Mouse (Mus musculus): ENCODE data around the gene Cubn.

Gene Cubn

DNA sequence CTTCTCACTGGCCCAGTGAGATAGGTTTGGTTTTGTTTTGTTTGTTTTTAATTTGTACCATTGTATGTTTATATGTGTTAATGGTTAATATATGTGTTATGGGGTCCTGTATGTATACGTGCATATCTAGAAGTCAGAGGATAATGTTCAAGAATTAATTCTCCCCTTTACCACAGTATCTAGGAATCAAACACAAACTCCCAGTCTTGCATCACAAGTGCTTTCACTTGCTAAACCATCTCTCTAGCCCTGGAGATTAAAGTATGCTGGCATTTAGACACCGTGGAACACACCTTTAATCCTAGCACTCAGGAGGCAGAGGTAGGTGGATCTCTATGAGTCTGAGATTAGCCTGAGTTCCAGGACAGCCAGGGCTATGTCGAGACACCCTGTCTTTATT, 83.3 kb downstream of the Cubn start:
- no peak for DNase-seq (ENCODE audit: low read depth, low spot score)

DNA sequence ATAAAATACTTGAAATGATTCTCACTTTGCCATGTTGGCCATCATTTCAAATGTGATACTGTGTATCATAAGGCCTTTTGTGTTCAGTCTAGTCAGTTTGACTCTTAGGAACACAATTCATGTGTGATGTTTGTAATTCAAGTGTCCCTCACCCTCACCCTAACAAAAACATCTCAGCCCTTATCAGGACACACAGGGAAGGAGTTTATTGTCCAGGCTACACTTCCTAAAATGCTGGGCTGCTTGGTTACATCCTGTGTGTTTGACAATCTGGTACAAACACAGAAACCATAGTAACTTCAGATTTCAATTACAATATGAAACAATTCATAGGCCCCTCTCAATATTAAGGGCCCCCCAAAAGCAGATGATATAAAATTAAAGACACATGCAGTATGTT, 83.9 kb downstream of the Cubn start:
- DNase-seq (ENCODE audit: low read depth, low spot score): no peak

GRCm38 (mm10) chr2:13407272-13407671, 84.3 kb downstream of the Cubn start:
- DNase-seq (ENCODE audit: low read depth, low spot score): peak; percentile 75

GRCm38 (mm10) chr2:13404986-13405678, 86.5 kb downstream of the Cubn start:
- no peak for DNase-seq (ENCODE audit: low read depth, low spot score)

- no peak for DNase-seq (ENCODE audit: low read depth, low spot score)
Measured at GRCm38 (mm10) chr2:13400831-13401230, 90.8 kb downstream of the Cubn start.

DNA sequence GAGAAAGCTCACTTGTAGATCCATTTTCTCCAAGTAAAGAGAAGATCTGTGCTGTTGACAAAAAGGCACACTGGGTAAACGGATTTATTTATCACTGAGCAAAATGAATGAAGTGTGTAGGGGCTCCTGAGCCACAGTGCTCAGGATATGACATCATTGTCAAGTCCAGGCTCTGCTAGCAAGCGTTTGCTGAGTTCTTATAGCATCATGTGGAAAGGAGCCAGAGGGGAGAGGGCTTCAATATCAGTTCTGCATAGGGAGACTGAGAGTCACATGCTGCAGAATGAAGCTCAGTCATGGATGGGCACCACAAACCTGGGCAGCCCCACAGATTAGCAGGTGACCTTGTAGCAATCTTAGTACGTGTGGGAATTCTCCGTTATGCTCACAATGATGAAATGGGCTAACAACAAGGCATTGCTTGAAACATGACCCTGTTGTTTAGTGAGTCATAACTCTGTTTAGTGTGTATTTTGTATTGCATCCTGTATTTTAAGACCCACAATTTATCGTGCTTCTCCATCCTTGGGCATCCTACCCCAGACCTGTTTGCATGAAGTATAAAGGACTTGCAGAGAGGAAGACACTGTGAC, 92.0 kb downstream of the Cubn start:
- no peak for DNase-seq (ENCODE audit: low read depth, low spot score)

DNA sequence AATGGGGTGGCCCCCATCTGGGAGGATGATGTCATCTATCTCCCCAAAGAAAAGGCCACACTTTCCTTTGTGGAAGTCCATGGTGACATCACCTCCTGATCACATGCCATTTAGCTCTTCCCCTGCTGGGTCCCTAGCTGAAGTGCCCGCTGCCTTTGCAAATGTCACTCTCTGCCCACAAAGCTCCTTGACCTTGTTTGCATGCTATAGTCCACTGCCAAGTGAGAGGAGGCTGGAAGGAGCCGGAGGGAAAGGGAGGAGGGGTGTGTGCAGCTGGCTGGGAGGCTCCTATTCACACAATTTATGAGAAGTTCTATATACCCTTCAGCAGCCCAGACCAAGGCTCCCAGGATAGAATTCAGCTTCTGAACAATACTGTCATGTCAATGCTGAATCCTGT, 92.7 kb downstream of the Cubn start:
- DNase-seq (ENCODE audit: low read depth, low spot score): peak; percentile 60

DNA sequence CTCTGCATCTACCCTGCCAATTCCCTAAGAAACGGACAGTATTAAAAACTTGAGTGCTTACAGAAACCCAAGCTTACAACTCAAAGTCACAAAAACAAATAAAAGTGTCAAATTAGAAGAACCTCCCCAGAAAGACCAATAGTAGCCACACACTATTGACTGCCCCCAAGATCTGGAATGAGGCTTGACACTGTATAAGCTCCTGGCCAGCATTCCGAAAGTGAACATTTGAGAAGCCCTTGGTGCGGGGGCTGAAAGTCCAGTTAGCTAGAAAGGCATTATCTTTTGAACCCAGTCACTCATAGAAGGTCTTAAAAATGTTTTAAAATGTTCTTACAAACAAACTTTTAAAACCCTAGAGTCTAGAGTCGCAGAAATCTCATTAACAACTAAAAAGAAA, 93.1 kb downstream of the Cubn start:
- DNase-seq (ENCODE audit: low read depth, low spot score): no peak

GRCm38 (mm10) chr2:13396124-13396540, 95.5 kb downstream of the Cubn start:
- DNase-seq (ENCODE audit: low read depth, low spot score): peak; percentile 24

DNA sequence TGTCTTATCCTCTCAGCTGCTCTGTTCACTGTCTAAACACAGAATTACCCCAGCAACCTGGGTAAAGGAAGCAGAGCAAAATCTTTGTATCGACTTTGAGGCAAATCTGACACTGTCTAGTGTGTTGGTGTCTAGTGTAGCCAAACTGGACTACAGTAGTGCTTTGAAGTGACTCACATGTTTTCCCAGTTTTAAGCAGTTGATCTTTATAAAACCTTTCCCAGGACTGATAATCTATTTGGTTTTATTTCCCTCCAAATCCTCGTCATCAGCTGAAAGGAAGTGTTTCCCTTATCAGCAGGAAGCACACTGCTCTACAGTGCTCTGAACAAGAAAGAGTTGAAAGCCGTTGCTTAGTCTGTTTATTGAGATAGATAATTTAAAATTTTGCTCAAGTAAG, 100.6 kb downstream of the Cubn start:
- no peak for DNase-seq (ENCODE audit: low read depth, low spot score)

- DNase-seq (ENCODE audit: low read depth, low spot score): no peak
Measured at GRCm38 (mm10) chr2:13386631-13387030, 105.0 kb downstream of the Cubn start.

DNA sequence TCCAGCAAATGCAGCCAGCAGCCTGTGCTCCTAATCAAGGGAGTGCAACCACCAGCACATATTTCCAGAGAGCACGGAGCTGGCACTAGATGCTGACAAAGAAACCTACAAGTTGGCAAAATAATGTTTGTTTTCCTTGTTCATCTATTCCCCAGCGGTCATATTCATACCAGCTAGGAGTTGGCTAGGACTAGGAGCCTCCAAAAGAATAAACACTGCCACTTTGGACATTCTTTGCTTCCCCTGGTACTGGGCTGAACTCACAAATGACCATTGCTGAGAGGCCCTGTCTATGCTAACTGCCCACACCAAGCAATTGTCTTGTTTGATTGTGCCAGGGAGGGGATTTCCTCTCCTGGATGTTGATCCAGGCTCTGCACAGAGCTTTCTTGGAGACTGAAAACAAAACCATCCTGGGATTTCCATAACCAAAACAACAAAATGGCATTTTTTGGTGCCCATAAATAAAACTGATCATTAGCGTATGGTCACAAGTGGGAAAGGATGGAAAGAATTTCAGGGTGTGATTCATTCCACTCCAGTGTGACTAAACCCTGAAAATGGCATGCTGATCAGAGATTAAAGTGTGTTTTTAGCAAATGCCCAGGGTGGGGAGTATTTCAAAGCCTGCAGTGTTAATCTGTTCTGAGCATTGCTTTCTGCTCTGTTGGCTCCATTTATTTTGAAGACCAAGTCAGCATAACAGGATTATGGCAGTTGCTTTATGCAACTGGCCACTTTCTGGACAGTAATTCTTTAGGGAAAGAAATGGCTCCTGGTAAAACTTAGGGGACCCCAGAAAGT, 105.9 kb downstream of the Cubn start:
- peak; percentile 18 for DNase-seq (ENCODE audit: low read depth, low spot score)

DNA sequence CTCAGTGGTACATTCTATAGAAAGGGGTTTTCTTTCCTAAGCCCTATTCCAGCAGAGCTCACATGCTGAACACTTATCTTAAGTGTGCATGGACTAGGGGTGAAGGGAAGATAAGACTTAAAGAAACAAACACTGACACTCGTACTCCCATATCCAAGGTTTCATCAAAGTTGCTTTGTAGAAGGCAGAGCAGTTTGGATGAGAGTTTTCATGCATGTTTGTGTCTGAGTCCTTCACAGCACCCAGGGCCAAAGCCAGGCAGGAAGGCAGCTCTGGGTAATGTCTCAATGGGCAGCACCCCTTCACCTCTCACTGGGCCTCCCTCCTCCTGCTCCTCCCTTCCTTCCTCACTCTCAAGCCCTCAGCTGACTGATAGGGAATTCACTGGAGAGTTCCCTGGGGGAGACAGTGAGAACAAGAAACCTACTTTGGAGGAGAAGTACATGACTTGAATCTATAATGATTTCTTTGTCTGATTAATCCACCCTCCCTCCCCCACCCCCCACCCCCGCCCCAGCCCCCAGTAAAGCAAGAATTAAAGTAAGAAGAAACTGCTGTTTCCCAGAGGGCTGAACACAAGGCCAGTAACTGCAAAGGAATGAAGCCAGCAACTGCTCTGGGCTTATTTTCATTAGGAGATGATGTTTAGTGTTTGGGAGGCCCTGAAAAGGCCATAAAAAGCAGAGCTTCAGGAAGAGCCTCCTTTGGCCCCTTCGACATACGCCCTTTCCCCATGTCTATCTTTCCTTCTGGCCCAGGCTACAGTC, 106.7 kb downstream of the Cubn start:
- no peak for DNase-seq (ENCODE audit: low read depth, low spot score)

- no peak for DNase-seq (ENCODE audit: low read depth, low spot score)
Measured at GRCm38 (mm10) chr2:13376166-13376565, 115.4 kb downstream of the Cubn start.

GRCm38 (mm10) chr2:13373291-13373690, 118.3 kb downstream of the Cubn start:
- no peak for DNase-seq (ENCODE audit: low read depth, low spot score)

DNA sequence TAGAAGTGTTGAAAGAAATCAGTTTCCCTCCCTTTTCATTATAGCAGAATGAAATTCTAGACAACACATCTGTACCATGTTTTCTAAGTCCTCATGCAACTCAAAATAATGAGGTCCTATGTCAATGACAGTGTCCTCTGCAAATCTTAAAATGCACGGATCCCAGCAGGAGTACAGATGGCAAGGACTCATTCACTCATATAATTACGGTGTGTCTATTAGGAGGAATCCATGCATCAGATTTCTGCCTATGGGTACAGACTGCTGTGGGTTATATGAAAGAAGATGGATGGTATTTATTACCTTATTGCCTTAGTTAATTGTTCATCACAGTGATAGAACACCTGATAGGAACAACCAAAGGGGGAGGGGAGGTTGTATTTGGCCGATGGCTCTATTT, 118.8 kb downstream of the Cubn start:
- DNase-seq (ENCODE audit: low read depth, low spot score): no peak

GRCm38 (mm10) chr2:13372256-13372824, 119.3 kb downstream of the Cubn start:
- peak; percentile 34 for DNase-seq (ENCODE audit: low read depth, low spot score)

- no peak for DNase-seq (ENCODE audit: low read depth, low spot score)
Measured at GRCm38 (mm10) chr2:13371797-13372170, 119.8 kb downstream of the Cubn start.

- no peak for DNase-seq (ENCODE audit: low read depth, low spot score)
Measured at GRCm38 (mm10) chr2:13371072-13371796, 120.4 kb downstream of the Cubn start.

- DNase-seq (ENCODE audit: low read depth, low spot score): no peak
Measured at GRCm38 (mm10) chr2:13370556-13370955, 121.1 kb downstream of the Cubn start.

DNA sequence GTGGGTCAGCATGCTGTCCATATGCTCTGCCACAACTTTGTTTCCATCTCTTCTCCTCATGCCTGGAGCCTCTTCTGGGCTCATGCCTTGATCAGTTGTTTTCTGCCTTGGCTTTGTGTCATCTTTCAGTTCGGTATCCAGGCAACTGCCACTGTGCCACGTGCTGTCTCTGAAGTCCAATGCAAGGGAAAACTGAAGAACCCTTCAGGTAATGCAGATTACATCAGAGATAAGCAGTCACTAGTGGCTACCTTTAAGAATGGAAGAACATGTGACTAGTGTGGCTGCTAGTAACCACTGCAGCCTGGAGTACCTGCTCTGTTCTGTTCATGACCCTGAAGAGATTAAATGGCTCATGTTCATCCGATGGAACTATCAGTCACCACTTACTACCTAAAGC, 123.1 kb downstream of the Cubn start:
- DNase-seq (ENCODE audit: low read depth, low spot score): peak; percentile 11
